Mouse (Mus musculus): Measurements from ENCODE around the gene Fam171a2.

Gene Fam171a2

GRCm38 (mm10) chr11:102409795-102410330 lies 37.6 kb downstream of the Fam171a2 start:
- DNase-seq (ENCODE audit: low spot score): no peak

GRCm38 (mm10) chr11:102408888-102409794 lies 38.3 kb downstream of the Fam171a2 start:
- no peak for DNase-seq (ENCODE audit: low spot score)

GRCm38 (mm10) chr11:102408344-102408876 lies 39.1 kb downstream of the Fam171a2 start:
- peak; percentile 98 for DNase-seq (ENCODE audit: low spot score)

GRCm38 (mm10) chr11:102407834-102408215 lies 39.7 kb downstream of the Fam171a2 start, which contains the start of gene Slc25a39:
Slc25a39 (minus strand) TSS chr11:102407946.
- DNase-seq (ENCODE audit: low spot score): no peak

GRCm38 (mm10) chr11:102406900-102407833 lies 40.3 kb downstream of the Fam171a2 start:
- peak; percentile 93 for DNase-seq (ENCODE audit: low spot score)

- no peak for DNase-seq (ENCODE audit: low spot score)
Observed at GRCm38 (mm10) chr11:102406401-102406800, 41.1 kb downstream of the Fam171a2 start.

- no peak for DNase-seq (ENCODE audit: low spot score)
Observed at GRCm38 (mm10) chr11:102405544-102406285, 41.8 kb downstream of the Fam171a2 start.

- no peak for DNase-seq (ENCODE audit: low spot score)
Observed at GRCm38 (mm10) chr11:102404161-102405010, 43.1 kb downstream of the Fam171a2 start.

GRCm38 (mm10) chr11:102403657-102404056 lies 43.8 kb downstream of the Fam171a2 start:
- DNase-seq (ENCODE audit: low spot score): no peak

GRCm38 (mm10) chr11:102401898-102402500 lies 45.5 kb downstream of the Fam171a2 start:
- no peak for DNase-seq (ENCODE audit: low spot score)

- DNase-seq (ENCODE audit: low spot score): no peak
Observed at GRCm38 (mm10) chr11:102400513-102401084, 46.9 kb downstream of the Fam171a2 start.

GRCm38 (mm10) chr11:102399610-102400072 lies 47.8 kb downstream of the Fam171a2 start:
- DNase-seq (ENCODE audit: low spot score): no peak

- DNase-seq (ENCODE audit: low spot score): no peak
Observed at GRCm38 (mm10) chr11:102399107-102399506, 48.4 kb downstream of the Fam171a2 start.

- DNase-seq (ENCODE audit: low spot score): peak; percentile 65
Observed at GRCm38 (mm10) chr11:102398007-102398825, 49.3 kb downstream of the Fam171a2 start.

- no peak for DNase-seq (ENCODE audit: low spot score)
Observed at GRCm38 (mm10) chr11:102396671-102397141, 50.8 kb downstream of the Fam171a2 start.

GRCm38 (mm10) chr11:102396263-102396662 lies 51.2 kb downstream of the Fam171a2 start:
- DNase-seq (ENCODE audit: low spot score): no peak

GRCm38 (mm10) chr11:102395250-102395649 lies 52.2 kb downstream of the Fam171a2 start:
- no peak for DNase-seq (ENCODE audit: low spot score)

- no peak for DNase-seq (ENCODE audit: low spot score)
Observed at GRCm38 (mm10) chr11:102394421-102395124, 52.9 kb downstream of the Fam171a2 start.
